Mouse (Mus musculus): Measurements from ENCODE around the gene She. TPM values are rescaled to one million over a fixed set of nuclear protein-coding genes. Genes with fewer than 3 reads are reported as not detected.

Gene She
- total and polyA plus RNA-seq, 3 experiments = not detected

DNA sequence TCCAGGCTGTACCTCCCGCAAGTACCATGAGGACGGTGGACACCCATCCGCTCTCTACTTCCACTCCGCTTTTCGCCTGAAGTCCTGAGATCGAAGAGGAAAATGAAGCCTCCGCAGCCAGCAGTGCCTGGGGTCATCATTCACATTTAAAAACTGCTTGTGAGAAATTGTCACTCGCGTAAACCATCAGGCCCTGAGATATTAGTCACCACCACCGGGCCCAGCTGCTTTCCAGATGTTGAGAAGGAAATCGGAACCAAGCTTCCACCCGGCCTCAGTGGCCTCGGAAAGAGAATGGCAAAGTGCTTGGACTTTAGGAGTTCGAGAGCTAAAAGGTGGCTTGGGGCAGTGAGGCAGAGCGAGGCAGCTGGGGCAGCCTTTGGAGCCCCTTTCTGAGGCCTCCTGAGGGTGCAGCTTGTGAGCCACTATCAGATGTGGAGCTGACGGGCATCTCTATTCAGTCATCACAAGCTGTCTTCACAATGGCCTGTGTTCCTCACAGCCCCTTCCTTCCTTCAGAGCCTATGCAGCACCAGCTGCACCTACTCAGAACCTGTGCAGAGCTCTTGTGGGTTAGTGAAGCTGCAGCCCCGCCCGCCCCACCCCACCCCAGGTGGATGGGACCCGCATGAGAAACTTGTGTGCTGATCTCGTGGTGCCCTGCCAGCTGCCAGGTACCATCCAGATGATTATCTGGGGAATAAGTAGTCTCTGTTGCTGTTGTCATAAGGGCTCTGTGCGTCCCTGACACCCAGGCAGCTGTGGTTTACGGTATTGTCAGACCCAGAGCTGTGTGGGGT lies 39.5 kb downstream of the She start:
- ATAC-seq (ENCODE audit: extremely low read depth, insufficient number of reproducible peaks, low FRiP score, poor library complexity, severe bottlenecking) = no peak
- no peaks in the 10 kb centered on the region for H3K36me3 ChIP-seq (replicated peaks)
- H3K27me3 ChIP-seq (ENCODE audit: insufficient read depth, low read length) = peaks cover 10% of the 10 kb centered on the region
- DNase-seq (ENCODE audit: low spot score) = no peak
- H3K9me3 ChIP-seq (replicated peaks) = no peaks in the 10 kb centered on the region
- TF ChIP-seq GATA1 (IDR thresholded peaks at IDR 0.05; ENCODE audit: borderline replicate concordance, low read length) (no peak), GATA2 (IDR thresholded peaks at IDR 0.05; ENCODE audit: borderline replicate concordance, low read depth, low read length) (no peak), POLR2AphosphoS5 (IDR thresholded peaks at IDR 0.05; ENCODE audit: insufficient replicate concordance, low read depth, low read length) (no peak), TAL1 (conservative IDR thresholded peaks at IDR 0.05; ENCODE audit: low read depth, low read length) (no peak), CTCF (IDR thresholded peaks at IDR 0.05; ENCODE audit: low read depth, low read length) (no peak)
- H3K4me3 ChIP-seq (ENCODE audit: low read depth, low read length) = no peak overlapping the region
- H3K4me1 ChIP-seq (ENCODE audit: insufficient read depth, low read depth, low read length) = no peaks in the 10 kb centered on the region

GRCm38 (mm10) chr3:89871339-89871914 lies 40.3 kb downstream of the She start:
- Histone ChIP-seq H3K36me3 (replicated peaks) (no peaks in the 10 kb centered on the region), H3K4me3 (ENCODE audit: low read depth, low read length) (no peak overlapping the region), H3K9me3 (replicated peaks) (no peaks in the 10 kb centered on the region), H3K27me3 (ENCODE audit: insufficient read depth, low read length) (peaks cover 10% of the 10 kb centered on the region), H3K4me1 (ENCODE audit: insufficient read depth, low read depth, low read length) (no peaks in the 10 kb centered on the region)
- no peak for ATAC-seq (ENCODE audit: extremely low read depth, insufficient number of reproducible peaks, low FRiP score, poor library complexity, severe bottlenecking)
- no peak for TF ChIP-seq TAL1 (conservative IDR thresholded peaks at IDR 0.05; ENCODE audit: low read depth, low read length)
- no peak for TF ChIP-seq CTCF (IDR thresholded peaks at IDR 0.05; ENCODE audit: low read depth, low read length)
- no peak for TF ChIP-seq GATA1 (IDR thresholded peaks at IDR 0.05; ENCODE audit: borderline replicate concordance, low read length)
- no peak for TF ChIP-seq GATA2 (IDR thresholded peaks at IDR 0.05; ENCODE audit: borderline replicate concordance, low read depth, low read length)
- no peak for TF ChIP-seq POLR2AphosphoS5 (IDR thresholded peaks at IDR 0.05; ENCODE audit: insufficient replicate concordance, low read depth, low read length)
- no peak for DNase-seq (ENCODE audit: low spot score)

GRCm38 (mm10) chr3:89872209-89872608 lies 41.0 kb downstream of the She start:
- peaks cover 10% of the 10 kb centered on the region for H3K27me3 ChIP-seq (ENCODE audit: insufficient read depth, low read length)
- no peaks in the 10 kb centered on the region for H3K4me1 ChIP-seq (ENCODE audit: insufficient read depth, low read depth, low read length)
- no peak for TF ChIP-seq POLR2AphosphoS5 (IDR thresholded peaks at IDR 0.05; ENCODE audit: insufficient replicate concordance, low read depth, low read length)
- TF ChIP-seq GATA2 (IDR thresholded peaks at IDR 0.05; ENCODE audit: borderline replicate concordance, low read depth, low read length) = no peak
- no peak for TF ChIP-seq TAL1 (conservative IDR thresholded peaks at IDR 0.05; ENCODE audit: low read depth, low read length)
- TF ChIP-seq CTCF (IDR thresholded peaks at IDR 0.05; ENCODE audit: low read depth, low read length) = no peak
- no peak for TF ChIP-seq GATA1 (IDR thresholded peaks at IDR 0.05; ENCODE audit: borderline replicate concordance, low read length)
- DNase-seq (ENCODE audit: low spot score) (no peak), ATAC-seq (ENCODE audit: extremely low read depth, insufficient number of reproducible peaks, low FRiP score, poor library complexity, severe bottlenecking) (no peak)
- no peaks in the 10 kb centered on the region for H3K9me3 ChIP-seq (replicated peaks)
- H3K36me3 ChIP-seq (replicated peaks) = no peaks in the 10 kb centered on the region
- H3K4me3 ChIP-seq (ENCODE audit: low read depth, low read length) = no peak overlapping the region

GRCm38 (mm10) chr3:89872684-89873083 lies 41.5 kb downstream of the She start:
- TF ChIP-seq TAL1 (conservative IDR thresholded peaks at IDR 0.05; ENCODE audit: low read depth, low read length) (no peak), GATA2 (IDR thresholded peaks at IDR 0.05; ENCODE audit: borderline replicate concordance, low read depth, low read length) (no peak), GATA1 (IDR thresholded peaks at IDR 0.05; ENCODE audit: borderline replicate concordance, low read length) (no peak), CTCF (IDR thresholded peaks at IDR 0.05; ENCODE audit: low read depth, low read length) (no peak), POLR2AphosphoS5 (IDR thresholded peaks at IDR 0.05; ENCODE audit: insufficient replicate concordance, low read depth, low read length) (no peak)
- Histone ChIP-seq H3K27me3 (ENCODE audit: insufficient read depth, low read length) (peaks cover 10% of the 10 kb centered on the region), H3K9me3 (replicated peaks) (no peaks in the 10 kb centered on the region), H3K36me3 (replicated peaks) (no peaks in the 10 kb centered on the region), H3K4me3 (ENCODE audit: low read depth, low read length) (no peak overlapping the region), H3K4me1 (ENCODE audit: insufficient read depth, low read depth, low read length) (no peaks in the 10 kb centered on the region)
- ATAC-seq (ENCODE audit: extremely low read depth, insufficient number of reproducible peaks, low FRiP score, poor library complexity, severe bottlenecking) (no peak), DNase-seq (ENCODE audit: low spot score) (no peak)

DNA sequence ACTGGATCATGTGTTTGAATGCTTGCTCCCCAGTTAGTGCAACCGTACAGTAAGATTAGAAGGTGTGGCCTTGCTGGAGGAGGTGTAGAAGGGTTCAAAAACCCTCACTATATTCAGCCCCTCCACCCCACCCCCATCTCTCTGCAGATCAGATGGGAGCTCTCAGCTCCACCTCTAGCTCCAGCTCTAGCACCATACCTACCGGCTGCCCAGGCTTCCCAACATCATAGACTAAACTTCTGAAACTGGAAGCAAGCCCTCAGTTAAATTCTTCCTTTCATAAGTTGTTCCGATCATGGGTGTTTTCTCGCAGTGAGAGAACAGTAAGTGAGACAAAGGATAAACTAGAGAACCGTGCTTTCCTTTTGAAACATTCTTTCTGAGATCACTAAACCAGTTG lies 42.9 kb downstream of the She start:
- no peak for DNase-seq (ENCODE audit: low spot score)
- Histone ChIP-seq H3K4me3 (ENCODE audit: low read depth, low read length) (no peak overlapping the region), H3K9me3 (replicated peaks) (no peaks in the 10 kb centered on the region), H3K4me1 (ENCODE audit: insufficient read depth, low read depth, low read length) (no peaks in the 10 kb centered on the region), H3K36me3 (replicated peaks) (no peaks in the 10 kb centered on the region), H3K27me3 (ENCODE audit: insufficient read depth, low read length) (peaks cover 14% of the 10 kb centered on the region; the same call in 1 of the 2 replicates)
- no peak for ATAC-seq (ENCODE audit: extremely low read depth, insufficient number of reproducible peaks, low FRiP score, poor library complexity, severe bottlenecking)
- TF ChIP-seq GATA1 (IDR thresholded peaks at IDR 0.05; ENCODE audit: borderline replicate concordance, low read length) (no peak), CTCF (IDR thresholded peaks at IDR 0.05; ENCODE audit: low read depth, low read length) (no peak)

DNA sequence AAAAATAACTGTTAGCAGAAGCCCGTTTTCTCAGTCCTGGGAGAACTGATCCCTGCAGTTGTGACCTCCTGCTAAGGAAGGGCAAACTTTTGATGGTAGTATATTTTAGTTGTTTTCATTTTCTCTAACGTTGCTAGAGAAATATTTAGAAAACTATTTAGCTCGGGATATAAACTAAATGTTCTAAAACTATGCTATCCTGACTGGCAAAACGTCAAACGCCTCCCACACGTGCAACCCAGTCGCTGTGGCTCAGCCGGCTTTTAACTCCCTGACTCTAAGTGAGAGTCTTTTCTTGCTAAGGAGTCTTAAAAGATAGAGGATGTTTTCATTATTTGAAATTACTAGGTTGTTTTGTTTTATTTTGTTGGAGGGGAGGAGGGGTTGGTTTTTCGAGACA lies 43.9 kb downstream of the She start:
- Histone ChIP-seq H3K4me1 (ENCODE audit: insufficient read depth, low read depth, low read length) (no peaks in the 10 kb centered on the region), H3K9me3 (replicated peaks) (no peaks in the 10 kb centered on the region), H3K36me3 (replicated peaks) (no peaks in the 10 kb centered on the region), H3K27me3 (ENCODE audit: insufficient read depth, low read length) (peaks cover 15% of the 10 kb centered on the region; the same call in 1 of the 2 replicates), H3K4me3 (ENCODE audit: low read depth, low read length) (no peak overlapping the region)
- no peak for TF ChIP-seq GATA1 (IDR thresholded peaks at IDR 0.05; ENCODE audit: borderline replicate concordance, low read length)
- no peak for TF ChIP-seq CTCF (IDR thresholded peaks at IDR 0.05; ENCODE audit: low read depth, low read length)
- no peak for TF ChIP-seq GATA2 (IDR thresholded peaks at IDR 0.05; ENCODE audit: borderline replicate concordance, low read depth, low read length)
- DNase-seq (ENCODE audit: low spot score) = no peak
- ATAC-seq (ENCODE audit: extremely low read depth, insufficient number of reproducible peaks, low FRiP score, poor library complexity, severe bottlenecking) = no peak

All from G1E (cell line).